Mouse (Mus musculus): ENCODE measurements around the gene Slc8a3.

Slc8a3 gene

DNA sequence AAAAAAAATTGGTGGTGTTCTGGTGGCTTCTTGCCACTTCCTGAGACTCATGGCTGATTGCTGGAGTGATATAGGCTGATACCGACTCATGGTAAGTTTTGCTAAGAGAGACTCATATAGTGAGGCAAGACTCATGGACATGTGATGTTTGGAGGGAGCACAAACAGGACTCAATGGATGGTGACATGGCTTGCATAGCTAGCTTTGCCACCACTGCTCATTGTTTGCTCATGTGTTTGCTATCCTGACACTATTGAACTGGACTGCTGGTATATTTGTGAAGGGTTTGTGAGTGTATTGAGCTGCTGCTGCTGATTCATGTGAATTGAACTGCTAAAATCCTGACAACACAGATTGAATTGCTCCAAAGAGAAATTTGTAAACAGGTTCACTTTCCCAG, 95.8 kb downstream of the Slc8a3 start:
- DNase-seq (ENCODE audit: low spot score), result no peak

DNA sequence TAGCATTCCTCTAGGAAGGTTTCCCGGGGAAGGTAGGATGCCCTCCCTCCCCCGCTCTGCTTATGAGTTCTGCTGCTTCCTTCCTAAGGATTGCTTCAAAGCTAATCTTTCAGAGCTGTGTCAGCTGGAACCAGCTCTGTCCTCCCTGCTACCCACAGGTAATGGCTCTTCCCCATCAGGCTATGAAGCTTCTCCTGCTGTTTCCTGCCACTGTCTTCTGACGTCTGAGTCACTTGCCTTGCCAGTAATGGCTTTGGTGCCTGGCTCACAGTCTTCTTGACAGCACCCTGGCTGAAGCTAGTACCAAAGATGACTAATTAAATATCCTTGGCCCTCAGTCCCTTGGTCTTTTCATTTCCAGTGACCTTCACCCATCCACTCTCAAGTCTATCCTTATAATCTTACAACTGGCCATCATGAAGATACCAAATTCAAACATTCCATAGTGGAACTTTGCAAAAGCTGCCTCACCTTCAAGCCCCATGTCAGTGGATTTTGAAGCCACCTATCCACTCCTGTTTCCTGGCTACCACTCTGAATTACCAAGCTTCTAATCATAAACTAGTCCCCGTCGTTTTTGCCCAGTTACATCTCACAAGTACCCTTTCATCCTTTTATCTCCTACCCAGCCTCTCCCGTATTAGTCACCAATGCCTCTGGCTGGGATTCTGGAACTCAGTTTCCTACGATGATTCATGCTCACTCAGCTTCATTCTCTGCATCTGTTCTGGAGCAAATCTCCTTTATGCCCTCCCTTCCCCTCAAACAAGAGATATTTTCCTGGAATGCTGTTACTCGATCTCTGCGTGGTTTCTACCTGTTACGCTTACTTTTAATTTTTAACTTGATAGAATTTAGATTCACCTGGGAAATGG, 97.3 kb downstream of the Slc8a3 start:
- DNase-seq (ENCODE audit: low spot score), result no peak

- no peak for DNase-seq (ENCODE audit: low spot score)
These were observed 99.1 kb downstream of the Slc8a3 start for GRCm38 (mm10) chr12:81233746-81234380.

DNA sequence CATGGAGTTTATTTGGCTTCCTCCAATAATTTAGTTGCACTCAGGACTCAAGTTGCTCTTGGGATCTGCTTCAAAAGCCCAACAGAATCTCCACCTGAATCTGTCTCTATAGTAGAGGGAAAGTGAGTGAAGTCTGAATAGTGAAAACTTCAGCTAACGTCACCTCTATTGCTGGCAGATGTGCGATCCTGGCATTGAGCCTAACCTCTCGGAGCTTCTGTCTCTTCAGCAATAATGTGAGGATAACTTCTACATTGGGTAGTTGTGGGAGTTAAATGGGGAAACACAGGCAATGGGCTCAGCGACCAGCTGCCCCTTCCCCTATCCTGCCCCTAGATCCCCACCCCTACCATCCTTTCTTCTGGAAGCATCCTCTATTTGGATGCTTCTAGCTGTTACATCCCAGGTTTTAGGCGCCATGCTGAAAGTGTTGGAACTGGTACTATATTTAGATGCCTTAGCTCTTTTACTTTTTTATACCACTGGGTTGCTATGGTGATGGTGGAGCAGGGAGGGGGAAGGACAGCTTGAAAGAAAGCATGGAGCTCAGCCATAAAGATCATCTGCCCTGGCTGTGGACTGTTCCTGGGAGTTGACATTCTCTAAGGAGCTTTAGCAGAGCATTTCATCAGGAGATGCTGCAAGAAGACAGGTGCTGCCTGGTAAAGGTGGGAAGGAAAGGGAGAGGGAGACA, 105.1 kb downstream of the Slc8a3 start:
- DNase-seq (ENCODE audit: low spot score), result no peak

- DNase-seq (ENCODE audit: low spot score), result no peak
These were observed 106.4 kb downstream of the Slc8a3 start for GRCm38 (mm10) chr12:81226590-81226989.

GRCm38 (mm10) chr12:81225966-81226577, 106.9 kb downstream of the Slc8a3 start:
- no peak for DNase-seq (ENCODE audit: low spot score)

- DNase-seq (ENCODE audit: low spot score), result no peak
These were observed 108.1 kb downstream of the Slc8a3 start for GRCm38 (mm10) chr12:81224843-81225242.

DNA sequence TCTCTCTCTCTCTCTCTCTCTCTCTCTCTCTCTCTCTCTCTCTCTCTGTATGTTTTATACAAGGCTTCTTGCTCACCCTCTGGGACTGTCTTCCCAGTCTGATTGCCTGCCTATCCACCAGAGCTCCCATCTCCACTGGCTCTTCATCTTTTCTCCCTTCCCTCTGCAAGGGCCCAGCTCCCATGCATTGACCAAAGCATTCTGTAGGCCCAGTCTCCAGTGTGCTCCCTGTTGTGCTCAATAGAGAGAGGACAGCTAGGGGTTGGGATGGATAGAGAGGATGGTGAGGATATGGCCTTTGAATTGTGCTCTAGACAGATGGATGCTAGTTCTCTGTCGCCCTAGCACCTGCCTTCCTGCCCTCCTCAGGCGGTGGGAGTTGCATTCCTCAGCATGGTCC, 109.7 kb downstream of the Slc8a3 start:
- no peak for DNase-seq (ENCODE audit: low spot score)

DNA sequence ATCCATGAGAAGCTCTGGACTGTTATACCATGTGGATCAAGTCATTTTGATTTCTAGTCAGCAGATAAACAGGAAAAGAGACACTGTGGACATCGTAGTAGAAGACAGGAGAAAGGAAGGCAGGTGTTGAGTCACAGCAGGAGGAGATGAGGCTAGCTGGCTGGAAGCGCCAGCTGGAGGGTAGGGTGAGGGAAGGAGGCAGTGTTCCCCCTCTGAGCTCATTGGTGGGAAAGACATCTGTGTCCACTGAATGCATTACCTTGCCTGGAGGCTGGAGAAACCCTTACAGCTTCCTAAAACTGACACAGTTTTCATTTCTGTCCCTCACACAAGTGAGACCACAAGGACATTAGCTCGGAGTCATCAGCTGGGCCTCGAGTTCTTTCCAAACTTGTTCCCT, 113.6 kb downstream of the Slc8a3 start:
- DNase-seq (ENCODE audit: low spot score), result no peak

DNA sequence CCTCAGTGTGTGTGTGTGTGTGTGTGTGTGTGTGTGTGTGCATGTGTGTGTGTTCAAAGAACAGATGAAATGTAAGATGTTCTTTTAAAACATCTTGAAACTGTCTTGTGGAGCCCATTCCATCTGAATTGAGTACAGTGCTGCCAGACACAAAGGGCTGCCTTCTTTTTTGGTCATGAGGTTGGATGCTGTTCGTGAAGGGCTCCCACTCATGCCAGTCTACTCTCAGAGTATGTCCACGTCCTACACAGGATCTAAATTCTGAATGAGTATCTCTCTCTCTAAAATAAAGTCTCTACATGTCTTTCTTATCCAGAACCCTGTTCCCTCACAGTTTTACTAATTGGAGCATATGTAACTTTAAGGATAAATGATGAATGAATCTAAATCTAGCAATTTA, 124.4 kb downstream of the Slc8a3 start:
- DNase-seq (ENCODE audit: low spot score), result no peak

DNA sequence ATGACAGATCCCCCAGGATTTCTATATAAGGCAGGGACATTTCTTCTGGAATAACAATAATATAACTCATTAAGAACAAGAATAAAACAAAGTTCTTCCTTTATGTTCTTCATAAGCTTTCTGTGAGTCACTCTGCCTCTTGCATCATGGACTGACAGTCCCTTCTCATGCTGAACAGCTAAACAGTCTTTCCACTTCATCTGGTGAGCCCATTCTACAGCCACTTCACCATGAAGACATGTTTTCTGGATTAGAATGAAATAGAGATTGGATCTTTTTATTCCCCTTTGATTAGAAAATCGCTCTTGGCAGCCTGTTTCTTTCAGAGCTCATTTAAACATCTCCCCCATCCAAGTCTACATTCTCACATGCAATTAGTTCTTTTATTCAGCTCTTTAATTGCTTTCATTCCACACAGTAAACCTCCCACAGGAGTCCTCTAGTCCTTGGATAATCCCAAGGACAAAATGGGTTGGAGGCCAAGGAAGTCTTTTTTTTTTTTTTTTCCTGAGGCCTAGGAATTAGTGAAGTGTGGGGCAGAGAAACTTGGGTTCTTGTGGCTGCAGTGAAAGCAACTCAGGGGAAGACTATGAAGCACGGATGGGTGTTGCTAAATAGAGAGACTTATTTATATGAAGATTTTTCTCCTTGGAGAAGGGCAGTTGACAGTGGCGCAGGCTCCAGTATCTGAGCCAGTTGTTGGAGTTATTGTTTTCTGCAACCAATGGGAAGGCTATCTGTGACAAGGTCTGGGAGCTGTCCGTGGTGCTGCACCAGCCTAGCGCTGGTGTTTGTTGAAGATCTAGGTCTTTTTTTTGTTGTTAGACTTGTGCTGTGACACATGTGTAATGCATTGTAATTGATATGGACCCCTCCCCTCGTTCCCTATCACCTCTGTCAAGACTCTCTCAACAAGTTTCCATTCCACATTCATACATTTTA, 127.1 kb downstream of the Slc8a3 start:
- peak; percentile 39 for DNase-seq (ENCODE audit: low spot score)

DNA sequence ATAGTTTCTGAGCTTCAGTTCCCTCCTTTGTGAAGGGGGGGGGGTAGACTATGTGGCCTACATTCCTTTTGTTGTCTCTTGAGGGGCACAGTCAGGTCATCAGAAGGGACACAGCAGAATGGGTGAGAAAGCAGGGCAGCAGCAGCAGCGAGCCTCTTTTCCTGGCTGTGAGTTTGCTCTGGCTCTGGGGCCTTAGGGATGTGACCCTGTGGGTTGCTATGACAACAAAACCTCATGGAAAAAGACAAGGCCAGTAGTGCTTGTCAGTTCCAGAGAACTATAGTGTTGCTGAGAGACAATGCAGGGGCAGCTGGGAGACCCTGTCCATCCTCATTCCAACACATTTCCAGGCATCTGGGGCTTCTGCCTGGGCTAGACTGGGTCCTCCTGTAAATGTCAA, 129.8 kb downstream of the Slc8a3 start:
- no peak for DNase-seq (ENCODE audit: low spot score)

DNA sequence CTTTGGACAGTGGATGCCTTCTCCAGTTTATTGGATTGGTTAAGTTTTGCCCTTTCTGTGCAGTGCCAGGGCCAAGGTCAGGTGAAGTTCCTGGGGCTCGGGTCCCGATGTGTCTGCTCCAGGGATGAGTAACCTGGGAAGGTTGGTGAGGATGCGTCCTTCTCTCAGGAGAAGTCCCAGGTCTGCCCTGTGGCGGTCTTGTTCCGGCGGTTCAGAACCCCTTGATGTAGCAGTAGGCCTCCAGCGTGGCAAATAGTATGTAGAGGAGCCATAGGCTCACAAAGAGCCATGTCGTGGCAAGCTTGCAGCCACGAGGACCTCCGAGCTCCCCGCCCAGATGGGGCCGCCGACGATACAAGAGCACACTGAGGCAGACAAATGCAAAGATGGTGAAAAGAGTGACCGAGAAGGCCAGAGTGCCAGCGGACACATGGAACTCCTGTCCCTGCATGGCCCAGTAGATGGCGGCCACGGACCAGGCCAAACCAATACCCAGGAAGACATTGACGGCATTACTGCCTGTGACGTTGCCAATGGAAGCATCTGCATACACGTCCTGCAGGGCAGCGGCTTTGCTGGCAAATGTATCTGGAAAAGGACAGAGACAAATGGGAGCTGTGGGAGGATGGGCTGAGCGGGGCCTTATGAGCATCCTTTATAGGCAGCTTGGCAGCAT, 133.6 kb downstream of the Slc8a3 start:
- peak; percentile 14 for DNase-seq (ENCODE audit: low spot score)

DNA sequence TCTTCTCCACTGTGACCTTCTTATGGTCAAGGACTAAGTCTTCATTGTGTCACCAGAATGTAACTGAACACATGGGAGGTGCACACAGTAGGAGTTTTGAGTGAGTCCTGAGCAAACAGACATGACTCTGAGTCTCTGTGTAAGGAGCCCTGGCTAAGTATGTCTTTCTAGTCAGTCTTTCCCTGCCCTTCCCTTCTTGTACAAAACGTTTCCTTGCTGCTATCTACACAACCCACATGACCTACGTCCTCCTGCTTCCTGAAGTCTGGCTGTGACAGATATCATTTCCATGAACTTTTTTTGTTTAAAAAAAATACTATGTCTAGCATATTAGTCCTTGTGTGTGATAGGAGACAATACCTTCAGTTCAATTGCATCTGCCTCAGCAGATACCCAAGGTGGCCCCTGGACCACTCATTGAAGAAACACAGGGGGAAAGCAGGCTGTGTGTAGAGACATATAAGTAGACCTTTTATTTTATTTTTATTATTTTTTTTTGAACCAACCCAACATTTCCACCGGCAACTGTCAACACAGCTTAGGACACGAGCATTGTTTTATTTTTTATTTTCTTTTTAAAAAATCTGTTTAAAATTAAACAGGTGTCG, 135.4 kb downstream of the Slc8a3 start:
- DNase-seq (ENCODE audit: low spot score), result no peak

GRCm38 (mm10) chr12:81193968-81194367, 139.0 kb downstream of the Slc8a3 start:
- DNase-seq (ENCODE audit: low spot score), result no peak

DNA sequence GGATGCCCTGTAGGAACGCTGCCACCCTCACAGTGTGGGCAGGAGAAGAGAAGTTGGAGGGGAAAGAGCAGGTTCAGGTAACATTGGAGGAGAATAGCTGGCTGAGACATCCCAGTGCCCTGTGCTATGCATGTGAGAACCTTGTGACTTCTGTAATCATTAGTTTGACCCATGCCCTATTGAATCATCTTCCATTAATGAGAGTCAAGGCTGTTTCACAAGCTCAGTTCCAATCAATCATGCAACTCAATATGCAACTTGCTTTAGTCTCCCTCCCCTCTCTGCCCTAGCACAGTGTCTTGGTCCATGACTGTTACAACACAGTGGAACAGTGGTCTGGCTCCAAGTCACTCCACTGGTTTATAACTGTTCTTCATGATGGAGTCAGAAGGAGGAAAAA, 143.3 kb downstream of the Slc8a3 start:
- no peak for DNase-seq (ENCODE audit: low spot score)

- DNase-seq (ENCODE audit: low spot score), result no peak
These were observed 144.0 kb downstream of the Slc8a3 start for GRCm38 (mm10) chr12:81188996-81189395.

DNA sequence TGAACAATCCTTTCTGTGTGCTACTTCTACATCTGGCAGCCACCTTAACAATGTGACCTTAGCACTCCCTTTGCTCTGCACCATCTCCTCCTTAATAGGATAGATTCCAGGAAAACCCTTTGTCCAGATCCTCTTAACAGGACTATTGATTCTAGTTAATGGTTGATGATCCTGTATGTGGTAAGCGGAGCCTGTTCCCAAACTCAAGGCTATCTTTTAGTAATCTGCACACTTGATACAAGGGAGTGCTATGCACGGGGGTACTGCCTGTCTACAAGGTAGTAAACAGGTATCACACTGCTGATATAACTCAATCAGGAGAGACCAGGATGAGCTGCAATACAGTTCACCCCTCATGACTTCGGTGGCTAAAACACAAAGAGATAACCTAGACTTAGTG, 144.6 kb downstream of the Slc8a3 start:
- no peak for DNase-seq (ENCODE audit: low spot score)

DNA sequence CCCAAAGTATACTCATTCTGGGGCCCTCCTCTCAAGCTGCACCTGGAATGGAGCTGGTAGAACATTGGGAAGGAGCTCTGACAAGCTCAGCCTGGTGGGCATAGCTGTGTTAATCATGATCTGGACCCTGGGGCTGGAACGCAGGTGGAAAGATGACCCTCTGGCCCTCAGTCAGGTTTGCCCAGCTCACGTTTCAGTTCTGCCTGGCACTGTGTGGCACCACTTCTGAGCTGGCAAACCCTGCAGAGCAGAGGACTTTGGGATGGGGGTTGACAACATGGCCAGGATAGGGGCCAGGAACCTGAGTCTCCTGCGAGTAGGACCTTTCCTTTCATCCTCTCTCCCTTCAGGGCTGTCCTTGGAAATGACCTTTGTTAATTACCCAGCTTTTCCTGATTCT, 146.3 kb downstream of the Slc8a3 start:
- DNase-seq (ENCODE audit: low spot score), result no peak

GRCm38 (mm10) chr12:81186081-81186480, 146.9 kb downstream of the Slc8a3 start:
- no peak for DNase-seq (ENCODE audit: low spot score)
